Mouse (Mus musculus): Measurements from ENCODE around the gene Rptor. TPM values are rescaled to one million over a fixed set of nuclear protein-coding genes. Genes with fewer than 3 reads are reported as not detected.
A peak's percentile ranks its signal among the peaks of the same experiment; 100 is the strongest.

Gene Rptor
- total and polyA plus RNA-seq, 3 experiments, result 33.9 to 34.9 TPM; not detected in 1

DNA sequence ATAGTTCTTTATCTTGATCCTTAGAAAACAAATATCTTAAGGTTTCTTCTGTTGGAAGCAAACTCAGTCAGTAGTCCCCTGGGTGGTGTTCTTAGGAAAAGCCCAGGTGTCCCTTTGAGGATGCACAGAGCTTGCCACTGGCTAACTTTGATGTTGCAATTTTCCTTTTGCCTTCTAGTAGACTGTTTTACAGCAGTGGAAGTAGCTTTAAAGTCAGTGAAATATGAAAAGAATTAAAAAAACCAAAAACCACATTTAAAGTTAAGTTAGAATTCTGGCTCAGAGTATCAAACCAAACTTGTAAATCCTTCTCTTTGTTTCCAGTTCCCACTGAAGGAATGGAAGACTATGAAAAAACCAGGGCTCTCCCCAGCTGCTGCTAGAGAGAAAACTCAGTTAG, 47.8 kb downstream of the Rptor start:
- peaks cover 0 to 3% of the 10 kb centered on the region in 2 experiments for H3K36me3 ChIP-seq (ENCODE audit: control insufficient read depth in 1 of 2, insufficient read depth in 2 of 2, low read length in 2 of 2)
- H3K27me3 ChIP-seq (ENCODE audit: control insufficient read depth in 1 of 2, insufficient read depth in 2 of 2, low read length in 2 of 2), result no peaks in the 10 kb centered on the region
- H3K9ac ChIP-seq (ENCODE audit: control insufficient read depth, low read depth, low read length, poor library complexity, severe bottlenecking), result no peak overlapping the region
- H3K9me3 ChIP-seq (replicated peaks; ENCODE audit: insufficient read depth, low read length), result no peaks in the 10 kb centered on the region
- H3K79me2 ChIP-seq (ENCODE audit: control insufficient read depth, insufficient read depth, low read length, poor library complexity), result peaks cover 32% of the 10 kb centered on the region
- peaks cover under 1 to 2% of the 10 kb centered on the region in 2 experiments; a peak in 2 of 4 replicates for H3K4me1 ChIP-seq (ENCODE audit: control insufficient read depth in 1 of 2, insufficient read depth in 2 of 2, low read length in 2 of 2)
- TF ChIP-seq MAX (IDR thresholded peaks at IDR 0.05; ENCODE audit: low read length) (no peak), CHD1 (IDR thresholded peaks at IDR 0.05; ENCODE audit: low read depth, low read length) (no peak), EP300 (IDR thresholded peaks at IDR 0.05; ENCODE audit: low read depth in 1 of 2, low read length in 2 of 2) (no peak), GABPA (IDR thresholded peaks at IDR 0.05; ENCODE audit: low read depth, low read length) (no peak), MYC (IDR thresholded peaks at IDR 0.05; ENCODE audit: low read depth, low read length) (no peak), MAZ (IDR thresholded peaks at IDR 0.05; ENCODE audit: low read depth, low read length) (no peak), SMC3 (IDR thresholded peaks at IDR 0.05; ENCODE audit: low read depth, low read length) (no peak), UBTF (IDR thresholded peaks at IDR 0.05; ENCODE audit: borderline replicate concordance, insufficient read depth, low read depth, low read length) (no peak), RAD21 (IDR thresholded peaks at IDR 0.05; ENCODE audit: low read depth, low read length) (no peak)
- no peak overlapping the region for H3K4me3 ChIP-seq (ENCODE audit: control insufficient read depth in 1 of 2, insufficient read depth in 1 of 2, low read depth in 2 of 2, low read length in 2 of 2)
- no peak for DNase-seq (ENCODE audit: low read depth, low spot score)
- no peak overlapping the region for H3K27ac ChIP-seq (ENCODE audit: control insufficient read depth, low read depth, low read length)

DNA sequence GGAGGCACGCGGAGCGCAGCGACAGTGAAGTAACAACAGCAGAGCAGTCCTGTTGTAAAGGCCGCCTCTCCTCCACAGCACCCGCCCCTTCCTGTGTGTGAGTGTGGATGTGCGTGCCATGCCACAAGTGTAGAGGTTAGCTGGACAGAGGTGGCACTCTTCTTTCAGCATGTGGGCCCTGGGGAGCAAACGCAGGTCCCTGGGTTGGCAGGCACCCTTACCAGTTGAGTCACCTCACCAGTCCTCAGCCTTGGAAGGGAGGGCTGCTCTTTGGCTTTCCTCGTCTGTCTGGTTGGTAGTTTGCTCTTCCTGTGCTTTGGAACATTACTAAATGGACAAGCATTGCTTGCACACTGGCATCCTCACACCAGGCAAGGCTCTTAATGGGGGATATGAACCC, 50.6 kb downstream of the Rptor start:
- Histone ChIP-seq H3K9me3 (replicated peaks; ENCODE audit: insufficient read depth, low read length) (no peaks in the 10 kb centered on the region), H3K27ac (ENCODE audit: control insufficient read depth, low read depth, low read length) (no peak overlapping the region), H3K27me3 (ENCODE audit: control insufficient read depth in 1 of 2, insufficient read depth in 2 of 2, low read length in 2 of 2) (no peaks in the 10 kb centered on the region), H3K79me2 (ENCODE audit: control insufficient read depth, insufficient read depth, low read length, poor library complexity) (peaks cover 40% of the 10 kb centered on the region), H3K36me3 (ENCODE audit: control insufficient read depth in 1 of 2, insufficient read depth in 2 of 2, low read length in 2 of 2) (peaks cover 0 to 25% of the 10 kb centered on the region in 2 experiments), H3K4me3 (ENCODE audit: control insufficient read depth in 1 of 2, insufficient read depth in 1 of 2, low read depth in 2 of 2, low read length in 2 of 2) (no peak overlapping the region), H3K9ac (ENCODE audit: control insufficient read depth, low read depth, low read length, poor library complexity, severe bottlenecking) (no peak overlapping the region), H3K4me1 (ENCODE audit: control insufficient read depth in 1 of 2, insufficient read depth in 2 of 2, low read length in 2 of 2) (peaks cover 25% of the 10 kb centered on the region in 2 experiments)
- TF ChIP-seq ZKSCAN1 (IDR thresholded peaks at IDR 0.05; ENCODE audit: low read depth, low read length), result no peak
- DNase-seq (ENCODE audit: low read depth, low spot score), result no peak

DNA sequence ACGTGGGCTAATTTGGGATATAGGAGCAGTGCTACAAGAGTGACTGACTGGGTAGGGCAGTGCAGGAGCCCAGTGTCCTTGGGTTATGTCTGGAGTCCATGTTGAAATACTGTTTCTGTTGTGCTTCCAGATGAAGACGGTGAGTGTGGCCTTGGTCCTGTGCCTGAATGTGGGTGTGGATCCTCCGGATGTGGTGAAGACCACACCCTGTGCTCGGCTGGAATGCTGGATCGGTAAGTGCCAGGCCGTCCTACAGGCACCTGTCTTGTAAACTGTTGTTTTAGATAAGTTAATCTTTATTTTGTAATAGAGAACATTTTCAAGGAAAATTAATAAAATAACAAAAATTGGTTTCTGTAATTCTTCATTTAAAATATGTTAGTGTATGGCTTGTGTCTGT, 54.8 kb downstream of the Rptor start:
- DNase-seq (ENCODE audit: low read depth, low spot score), result peak; percentile 91
- Histone ChIP-seq H3K9me3 (replicated peaks; ENCODE audit: insufficient read depth, low read length) (no peaks in the 10 kb centered on the region), H3K4me1 (ENCODE audit: control insufficient read depth in 1 of 2, insufficient read depth in 2 of 2, low read length in 2 of 2) (peaks cover 45 to 54% of the 10 kb centered on the region in 2 experiments), H3K9ac (ENCODE audit: control insufficient read depth, low read depth, low read length, poor library complexity, severe bottlenecking) (peak overlapping the region; percentile 51), H3K27me3 (ENCODE audit: control insufficient read depth in 1 of 2, insufficient read depth in 2 of 2, low read length in 2 of 2) (no peaks in the 10 kb centered on the region), H3K36me3 (ENCODE audit: control insufficient read depth in 1 of 2, insufficient read depth in 2 of 2, low read length in 2 of 2) (peaks cover 3 to 52% of the 10 kb centered on the region in 2 experiments), H3K4me3 (ENCODE audit: control insufficient read depth in 1 of 2, insufficient read depth in 1 of 2, low read depth in 2 of 2, low read length in 2 of 2) (peak overlapping the region; percentile 30 to 41), H3K27ac (ENCODE audit: control insufficient read depth, low read depth, low read length) (peak overlapping the region; percentile 94), H3K79me2 (ENCODE audit: control insufficient read depth, insufficient read depth, low read length, poor library complexity) (peaks cover 38% of the 10 kb centered on the region)
- TF ChIP-seq ELF1 (IDR thresholded peaks at IDR 0.05; ENCODE audit: low read depth, low read length) (no peak), TAL1 (IDR thresholded peaks at IDR 0.05; ENCODE audit: low read length) (peak; percentile 72), TCF12 (IDR thresholded peaks at IDR 0.05; ENCODE audit: low read depth, low read length) (peak; percentile 90), RAD21 (IDR thresholded peaks at IDR 0.05; ENCODE audit: low read depth, low read length) (no peak), UBTF (IDR thresholded peaks at IDR 0.05; ENCODE audit: borderline replicate concordance, insufficient read depth, low read depth, low read length) (no peak), ETS1 (IDR thresholded peaks at IDR 0.05; ENCODE audit: low read depth, low read length) (peak; percentile 88), MEF2A (IDR thresholded peaks at IDR 0.05; ENCODE audit: extremely low read depth, insufficient replicate concordance, low read depth, low read length, poor library complexity, severe bottlenecking) (no peak), EP300 (IDR thresholded peaks at IDR 0.05; ENCODE audit: low read depth in 1 of 2, low read length in 2 of 2) (peak; percentile 95 to 96), BHLHE40 (IDR thresholded peaks at IDR 0.05; ENCODE audit: borderline replicate concordance, low read depth, low read length) (peak; percentile 69), MAZ (IDR thresholded peaks at IDR 0.05; ENCODE audit: low read depth, low read length) (0 out of 2 replicates have a peak, but pooled peaks have one; percentile 13), POLR2A (IDR thresholded peaks at IDR 0.05; ENCODE audit: control insufficient read depth in 1 of 2, insufficient read depth in 1 of 2, low read depth in 1 of 2, low read length in 2 of 2, poor library complexity in 1 of 2) (peak in 1 of 2 experiments; percentile 39; a peak in 1 of 4 replicates), GATA1 (IDR thresholded peaks at IDR 0.05; ENCODE audit: low read depth, low read length) (peak; percentile 76), MAX (IDR thresholded peaks at IDR 0.05; ENCODE audit: low read length) (no peak; the same call in 1 of the 2 replicates), GABPA (IDR thresholded peaks at IDR 0.05; ENCODE audit: low read depth, low read length) (no peak), POLR2AphosphoS5 (IDR thresholded peaks at IDR 0.05; ENCODE audit: borderline replicate concordance, low read depth, low read length) (no peak), ZMIZ1 (IDR thresholded peaks at IDR 0.05; ENCODE audit: low read depth, low read length) (0 out of 2 replicates have a peak, but pooled peaks have one; percentile 27), CHD2 (IDR thresholded peaks at IDR 0.05; ENCODE audit: low read length) (no peak; the same call in 1 of the 2 replicates), MAFK (IDR thresholded peaks at IDR 0.05; ENCODE audit: borderline replicate concordance, low read depth, low read length) (peak; percentile 41; the same call in 1 of the 2 replicates), RCOR1 (IDR thresholded peaks at IDR 0.05; ENCODE audit: low read depth, low read length) (peak; percentile 83), MYB (IDR thresholded peaks at IDR 0.05; ENCODE audit: low read depth, low read length) (peak; percentile 25; the same call in 1 of the 2 replicates), ZKSCAN1 (IDR thresholded peaks at IDR 0.05; ENCODE audit: low read depth, low read length) (peak; percentile 9; the same call in 1 of the 2 replicates)

Data from MEL (cell line).